Mouse (Mus musculus) forebrain, embryonic 11.5 days (tissue): ENCODE measurements at regions not wholly inside any gene's neighbourhood (a gene's known extent, or its start where the extent isn't known, plus 50 kb on each side); places are given as distances from the start of the nearest gene placed in this dataset.
A peak's percentile ranks its signal among the peaks of the same experiment; 100 is the strongest.

Source experiments
- ATAC-seq: fragments of 200-750 bp; cut with Nextera tagmentation; replicated peaks from 2 replicates; pipeline ENCODE4 v1.8.0; 2017; ENCODE audit warnings: moderate TSS enrichment; ENCODE audit not compliant: low FRiP score
- DNase-seq: peaks from one replicate; pipeline ENCODE4 v3.0.0-alpha.2; 2017; ENCODE audit warnings: low spot score
- H3K27ac ChIP-seq: fragments of 300-500 bp; sonication (generic); 2 replicates; pipeline ENCODE4 v1.5.1; 2014; ENCODE audit warnings: low read depth, low read length
- H3K27me3 ChIP-seq: fragments of 300-500 bp; sonication (generic); 2 replicates; pipeline ENCODE4 v1.6.1; 2014; ENCODE audit warnings: mild to moderate bottlenecking, low read length, mixed read lengths; ENCODE audit not compliant: control insufficient read depth, insufficient read depth
- H3K36me3 ChIP-seq: fragments of 300-500 bp; sonication (generic); 2 replicates; pipeline ENCODE4 v1.6.1; 2014; ENCODE audit warnings: mild to moderate bottlenecking, low read length, moderate library complexity, mixed read lengths; ENCODE audit not compliant: control insufficient read depth, insufficient read depth
- H3K4me1 ChIP-seq: fragments of 300-500 bp; sonication (generic); replicated peaks from 2 replicates; pipeline ENCODE4 v1.6.1; 2014; ENCODE audit warnings: low read length, mixed read lengths; ENCODE audit not compliant: control insufficient read depth, insufficient read depth
- H3K4me2 ChIP-seq: fragments of 300-500 bp; sonication (generic); 2 replicates; pipeline ENCODE4 v1.6.1; 2014; ENCODE audit warnings: low read depth, mild to moderate bottlenecking, low read length, moderate library complexity, mixed read lengths; ENCODE audit not compliant: severe bottlenecking
- H3K4me3 ChIP-seq: fragments of 300-500 bp; sonication (generic); 2 replicates; pipeline ENCODE4 v1.5.1; 2014; ENCODE audit warnings: low read depth, low read length
- H3K9ac ChIP-seq: fragments of 300-500 bp; sonication (generic); 2 replicates; pipeline ENCODE4 v1.6.1; 2014; ENCODE audit warnings: low read length
- H3K9me3 ChIP-seq: fragments of 300-500 bp; sonication (generic); 2 replicates; pipeline ENCODE4 v1.6.1; 2016; ENCODE audit warnings: low read length, mixed read lengths; ENCODE audit not compliant: control insufficient read depth
- WGBS: fragments of 180-500 bp; shearing (Covaris S2); extraction: QIAGEN DNeasy Blood & Tissue Kit; methylation state at CpG from one replicate; pipeline ENCODE4 v1.1.7; 2014; 5-methylcytosine and 5-hydroxymethylcytosine counted together

- ATAC-seq = no peak
- Histone ChIP-seq H3K9ac (no peak overlapping the region), H3K27me3 (no peaks in the 10 kb centered on the region), H3K9me3 (no peaks in the 10 kb centered on the region), H3K4me2 (no peak overlapping the region), H3K4me1 (peaks cover 6% of the 10 kb centered on the region; the same call in 1 of the 2 replicates), H3K36me3 (no peaks in the 10 kb centered on the region), H3K27ac (no peak overlapping the region), H3K4me3 (no peak overlapping the region)
- 84% methylated on average over 4 of the region's 4 CpGs for WGBS
- no peak for DNase-seq
These were observed 319.1 kb downstream of the Elavl2 start for GRCm38 (mm10) chr4:91081447-91081846.

- Histone ChIP-seq H3K27ac (0 out of 2 replicates have a peak overlapping the region, but pooled peaks have one; percentile 9), H3K4me2 (no peak overlapping the region), H3K4me1 (peaks cover 6% of the 10 kb centered on the region; the same call in 1 of the 2 replicates), H3K36me3 (no peaks in the 10 kb centered on the region), H3K4me3 (no peak overlapping the region), H3K27me3 (no peaks in the 10 kb centered on the region), H3K9me3 (no peaks in the 10 kb centered on the region), H3K9ac (no peak overlapping the region)
- WGBS = 13% methylated on average over 10 of the region's 10 CpGs
- ATAC-seq (peak; percentile 87), DNase-seq (peak; percentile 64)
These were observed 319.8 kb downstream of the Elavl2 start for GRCm38 (mm10) chr4:91080620-91081441.

- 88% methylated on average over 2 of the region's 2 CpGs for WGBS
- Histone ChIP-seq H3K9me3 (no peaks in the 10 kb centered on the region), H3K27me3 (no peaks in the 10 kb centered on the region), H3K9ac (no peak overlapping the region), H3K36me3 (no peaks in the 10 kb centered on the region), H3K27ac (no peak overlapping the region), H3K4me3 (no peak overlapping the region), H3K4me1 (no peaks in the 10 kb centered on the region), H3K4me2 (no peak overlapping the region)
- ATAC-seq (no peak), DNase-seq (no peak)
These were observed 329.3 kb downstream of the Elavl2 start for GRCm38 (mm10) chr4:91071263-91071662.

GRCm38 (mm10) chr4:91060933-91061332 lies 339.7 kb downstream of the Elavl2 start:
- Histone ChIP-seq H3K36me3 (no peaks in the 10 kb centered on the region), H3K27ac (no peak overlapping the region), H3K27me3 (no peaks in the 10 kb centered on the region), H3K4me1 (no peaks in the 10 kb centered on the region), H3K9me3 (no peaks in the 10 kb centered on the region), H3K4me3 (no peak overlapping the region), H3K4me2 (no peak overlapping the region), H3K9ac (no peak overlapping the region)
- ATAC-seq (no peak), DNase-seq (no peak)
- 87% methylated on average over 2 of the region's 2 CpGs for WGBS

DNA sequence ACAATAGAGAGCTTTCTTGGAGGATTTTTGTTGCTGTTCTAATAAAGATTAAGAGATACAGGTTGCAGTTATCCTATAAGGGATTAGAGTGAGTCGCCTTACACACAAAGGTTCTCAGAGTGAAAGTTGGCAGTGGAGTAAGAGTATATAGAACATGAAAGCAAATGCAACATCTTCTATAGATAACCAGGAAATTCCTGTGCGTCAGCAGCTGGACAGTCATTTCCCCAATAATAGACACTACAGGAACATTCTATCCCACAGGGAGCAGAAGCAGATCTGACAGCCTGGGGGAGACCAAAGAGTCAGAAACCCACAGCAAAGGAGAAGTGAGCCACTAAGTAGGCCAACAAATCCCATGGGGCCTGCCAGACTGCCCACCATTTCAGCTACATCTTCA lies 348.7 kb downstream of the Elavl2 start:
- no peaks in the 10 kb centered on the region for H3K27me3 ChIP-seq
- no peak for DNase-seq
- H3K4me1 ChIP-seq = no peaks in the 10 kb centered on the region
- no peaks in the 10 kb centered on the region for H3K9me3 ChIP-seq
- no peak overlapping the region for H3K4me2 ChIP-seq
- ATAC-seq = no peak
- H3K27ac ChIP-seq = no peak overlapping the region
- WGBS = 87% methylated on average over 2 of the region's 2 CpGs
- H3K36me3 ChIP-seq = no peaks in the 10 kb centered on the region
- no peak overlapping the region for H3K9ac ChIP-seq
- no peak overlapping the region for H3K4me3 ChIP-seq

- H3K9me3 ChIP-seq = no peaks in the 10 kb centered on the region
- H3K4me1 ChIP-seq = no peaks in the 10 kb centered on the region
- H3K27me3 ChIP-seq = no peaks in the 10 kb centered on the region
- H3K27ac ChIP-seq = no peak overlapping the region
- no peak overlapping the region for H3K4me3 ChIP-seq
- H3K36me3 ChIP-seq = no peaks in the 10 kb centered on the region
- 94% methylated on average over 2 of the region's 2 CpGs for WGBS
- DNase-seq = no peak
- H3K9ac ChIP-seq = no peak overlapping the region
- no peak overlapping the region for H3K4me2 ChIP-seq
- no peak for ATAC-seq
These were observed 371.1 kb downstream of the Elavl2 start for GRCm38 (mm10) chr4:91029462-91029861.

DNA sequence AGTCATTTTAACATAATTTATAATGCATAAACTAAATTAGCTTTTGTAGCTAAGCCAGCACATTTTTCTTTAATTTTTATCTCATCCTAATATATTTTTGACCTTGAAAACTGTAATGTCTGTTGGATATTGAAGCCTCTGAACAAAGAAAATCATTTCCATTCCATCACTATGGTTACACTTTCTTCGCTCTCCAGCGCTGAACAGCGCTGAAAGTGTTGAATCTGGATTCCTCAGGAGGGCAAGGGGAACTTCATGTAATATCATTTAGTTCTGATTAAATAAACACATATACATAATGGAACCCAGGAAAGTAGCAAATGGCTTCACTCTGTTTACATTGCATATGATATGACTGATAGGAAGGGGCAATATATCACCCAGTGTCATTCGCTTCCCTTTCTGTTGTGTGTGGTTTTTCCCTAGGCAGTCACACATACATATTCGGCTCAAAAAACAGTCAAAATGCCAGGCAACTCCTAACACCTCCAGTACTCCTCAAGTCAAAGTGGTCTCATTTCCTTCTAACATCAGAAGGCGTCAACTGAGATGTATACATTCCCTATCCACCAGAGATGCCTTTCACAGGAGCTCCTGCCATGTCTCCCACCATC lies 372.5 kb downstream of the Elavl2 start:
- Histone ChIP-seq H3K4me3 (no peak overlapping the region), H3K4me1 (no peaks in the 10 kb centered on the region), H3K4me2 (no peak overlapping the region), H3K9ac (no peak overlapping the region), H3K27me3 (no peaks in the 10 kb centered on the region), H3K36me3 (no peaks in the 10 kb centered on the region), H3K27ac (no peak overlapping the region), H3K9me3 (no peaks in the 10 kb centered on the region)
- ATAC-seq (no peak), DNase-seq (no peak)
- WGBS = 88% methylated on average over 6 of the region's 6 CpGs

DNA sequence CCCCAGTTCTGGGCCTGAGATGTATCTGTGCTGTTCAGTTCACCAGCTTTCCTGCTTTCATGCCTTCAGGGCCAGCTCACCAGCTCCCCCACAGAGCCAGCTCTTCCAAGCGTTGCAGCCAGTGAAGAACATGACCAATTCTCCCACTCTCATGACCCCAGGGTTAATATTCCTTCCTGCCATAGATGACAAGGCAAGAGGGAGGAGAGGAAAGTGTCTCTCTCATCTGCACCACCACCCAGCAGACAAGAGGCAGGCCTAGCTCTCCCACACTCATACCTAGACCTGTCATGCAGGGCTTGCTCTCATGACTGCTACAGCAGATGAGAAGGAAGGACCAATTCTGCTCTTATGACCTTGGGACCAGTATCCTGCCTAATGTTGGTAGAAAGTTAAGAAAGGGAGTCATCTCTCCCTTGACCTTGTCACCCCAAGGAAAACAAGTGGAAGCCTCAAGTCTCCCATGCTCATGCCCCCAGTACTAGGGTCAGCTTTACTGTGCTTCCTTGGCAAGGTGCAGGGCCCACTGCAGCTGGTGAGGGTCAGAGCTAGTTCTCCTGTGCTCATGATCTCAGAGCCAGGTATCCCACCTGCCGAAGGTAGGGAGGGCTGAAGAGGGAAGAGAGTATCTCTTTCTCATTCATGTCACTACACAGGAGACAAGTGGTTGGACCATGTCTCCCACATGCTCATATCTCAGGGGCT lies 404.0 kb downstream of the Elavl2 start:
- no peaks in the 10 kb centered on the region for H3K4me1 ChIP-seq
- no peak overlapping the region for H3K4me3 ChIP-seq
- no peak for ATAC-seq
- DNase-seq = no peak
- 86% methylated on average over 2 of the region's 2 CpGs for WGBS
- no peaks in the 10 kb centered on the region for H3K27me3 ChIP-seq
- no peak overlapping the region for H3K4me2 ChIP-seq
- H3K27ac ChIP-seq = no peak overlapping the region
- H3K9ac ChIP-seq = no peak overlapping the region
- H3K36me3 ChIP-seq = no peaks in the 10 kb centered on the region
- no peaks in the 10 kb centered on the region for H3K9me3 ChIP-seq
